Mouse (Mus musculus) midbrain, embryonic 15.5 days (tissue): Measurements from ENCODE around the gene Pfn1. TPM values are rescaled to one million over a fixed set of nuclear protein-coding genes. Genes with fewer than 3 reads are reported as not detected.

Experiments used
- ATAC-seq: fragments of 200-750 bp; cut with Nextera tagmentation; replicated peaks from 2 replicates; pipeline ENCODE4 v1.8.0; 2017; ENCODE audit warnings: moderate TSS enrichment
- H3K27ac ChIP-seq: fragments of 300-500 bp; sonication (generic); 2 replicates; pipeline ENCODE4 v1.5.1; 2015; ENCODE audit warnings: mild to moderate bottlenecking, inconsistent platforms
- H3K27me3 ChIP-seq: fragments of 300-500 bp; sonication (generic); replicated peaks from 2 replicates; pipeline ENCODE4 v1.6.1; 2015; ENCODE audit warnings: inconsistent platforms
- H3K36me3 ChIP-seq: fragments of 300-500 bp; sonication (generic); replicated peaks from 2 replicates; pipeline ENCODE4 v1.6.1; 2015; ENCODE audit warnings: inconsistent platforms
- H3K4me1 ChIP-seq: fragments of 300-500 bp; sonication (generic); 2 replicates; pipeline ENCODE4 v1.6.1; 2015; ENCODE audit warnings: inconsistent platforms
- H3K4me2 ChIP-seq: fragments of 300-500 bp; sonication (generic); 2 replicates; pipeline ENCODE4 v1.6.1; 2015; ENCODE audit warnings: inconsistent platforms, mild to moderate bottlenecking, moderate library complexity
- H3K4me3 ChIP-seq: fragments of 300-500 bp; sonication (generic); 2 replicates; pipeline ENCODE4 v1.5.1; 2015; ENCODE audit warnings: mild to moderate bottlenecking, inconsistent platforms
- H3K9ac ChIP-seq: fragments of 300-500 bp; sonication (generic); 2 replicates; pipeline ENCODE4 v1.6.1; 2015; ENCODE audit warnings: mild to moderate bottlenecking, inconsistent platforms
- H3K9me3 ChIP-seq: fragments of 300-500 bp; sonication (generic); 2 replicates; pipeline ENCODE4 v1.6.1; 2016; ENCODE audit warnings: inconsistent platforms
- WGBS: fragments of 180-500 bp; shearing (Covaris S2); methylation state at CpG from one replicate; pipeline ENCODE4 v1.1.7; 2015; ENCODE audit warnings: mixed read lengths; 5-methylcytosine and 5-hydroxymethylcytosine counted together
- polyA plus RNA-seq: library from polyadenylated mRNA; unstranded; fragments of >200 nt; fragmentation: Nextera tagmentation; extraction: Ambion mirVana; gene quantifications from 2 replicates; pipeline ENCODE4 v1.2.1, GENCODE M21; 2015

Pfn1 gene
- polyA plus RNA-seq, 1 experiment from 2014 or later: 659 TPM

GRCm38 (mm10) chr11:70670483-70670882 is 16.0 kb upstream of the Pfn1 start:
- peak overlapping the region; percentile 70 for H3K4me3 ChIP-seq
- 39% methylated on average over 14 of the region's 14 CpGs for WGBS
- no peaks in the 10 kb centered on the region for H3K27me3 ChIP-seq
- no peaks in the 10 kb centered on the region for H3K9me3 ChIP-seq
- H3K36me3 ChIP-seq: 0 out of 2 replicates have a peak, but pooled peaks cover 10% of the 10 kb centered on the region
- H3K4me1 ChIP-seq: peaks cover 33% of the 10 kb centered on the region
- no peak for ATAC-seq
- peak overlapping the region; percentile 76 for H3K9ac ChIP-seq
- peak overlapping the region; percentile 99 for H3K27ac ChIP-seq
- H3K4me2 ChIP-seq: peak overlapping the region; percentile 90

GRCm38 (mm10) chr11:70669582-70670345 is 15.3 kb upstream of the Pfn1 start:
- H3K27me3 ChIP-seq: no peaks in the 10 kb centered on the region
- H3K4me1 ChIP-seq: peaks cover 33% of the 10 kb centered on the region
- H3K36me3 ChIP-seq: peaks cover 14% of the 10 kb centered on the region; the same call in 1 of the 2 replicates
- no peaks in the 10 kb centered on the region for H3K9me3 ChIP-seq
- H3K4me2 ChIP-seq: peak overlapping the region; percentile 90
- peak overlapping the region; percentile 76 for H3K9ac ChIP-seq
- ATAC-seq: peak; percentile 49
- H3K4me3 ChIP-seq: peak overlapping the region; percentile 70
- H3K27ac ChIP-seq: peak overlapping the region; percentile 99
- under 1% methylated on average over 31 of the region's 31 CpGs for WGBS

GRCm38 (mm10) chr11:70668771-70669505 is 14.5 kb upstream of the Pfn1 start, which contains the start of gene Spag7:
Gene Spag7 (minus strand): TSS chr11:70669416.
- Histone ChIP-seq H3K9ac (peak within 1 kb of the TSS; percentile 76), H3K4me1 (peaks cover 33% of the 10 kb centered on the region), H3K27ac (peak within 1 kb of the TSS; percentile 99), H3K36me3 (peaks cover 16% of the 10 kb centered on the region), H3K4me3 (peak within 1 kb of the TSS; percentile 70), H3K9me3 (no peaks in the 10 kb centered on the region), H3K27me3 (no peaks in the 10 kb centered on the region), H3K4me2 (peak within 1 kb of the TSS; percentile 90)
- ATAC-seq: peak; percentile 96
- under 1% methylated on average over 44 of the region's 44 CpGs for WGBS

DNA sequence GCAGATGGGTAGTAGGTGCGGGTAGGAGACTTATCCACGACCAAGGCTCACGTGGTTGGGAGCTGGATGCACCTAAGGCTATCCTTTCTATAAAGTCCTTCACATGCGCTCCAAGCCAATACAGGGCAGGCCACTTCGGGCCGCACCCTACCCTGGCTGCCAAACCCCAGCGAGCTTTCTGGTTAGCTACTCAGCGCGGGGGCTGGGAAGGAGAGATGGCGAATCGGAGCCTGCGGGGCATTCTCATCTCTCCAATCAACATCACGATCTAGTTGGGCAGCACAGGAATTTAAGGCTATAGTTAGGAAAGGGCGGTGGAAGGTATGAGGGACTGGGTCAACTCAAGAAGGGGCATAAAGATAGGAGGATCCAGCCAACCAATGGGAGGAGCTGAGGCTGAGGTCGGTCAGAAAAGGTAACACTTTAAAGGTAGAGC is 13.9 kb upstream of the Pfn1 start:
- WGBS: under 1% methylated on average over 15 of the region's 15 CpGs
- H3K36me3 ChIP-seq: peaks cover 17% of the 10 kb centered on the region
- ATAC-seq: peak; percentile 47
- no peaks in the 10 kb centered on the region for H3K9me3 ChIP-seq
- peak overlapping the region; percentile 99 for H3K27ac ChIP-seq
- H3K4me1 ChIP-seq: peaks cover 33% of the 10 kb centered on the region
- H3K4me2 ChIP-seq: peak overlapping the region; percentile 90
- no peaks in the 10 kb centered on the region for H3K27me3 ChIP-seq
- H3K9ac ChIP-seq: peak overlapping the region; percentile 62
- H3K4me3 ChIP-seq: peak overlapping the region; percentile 70

DNA sequence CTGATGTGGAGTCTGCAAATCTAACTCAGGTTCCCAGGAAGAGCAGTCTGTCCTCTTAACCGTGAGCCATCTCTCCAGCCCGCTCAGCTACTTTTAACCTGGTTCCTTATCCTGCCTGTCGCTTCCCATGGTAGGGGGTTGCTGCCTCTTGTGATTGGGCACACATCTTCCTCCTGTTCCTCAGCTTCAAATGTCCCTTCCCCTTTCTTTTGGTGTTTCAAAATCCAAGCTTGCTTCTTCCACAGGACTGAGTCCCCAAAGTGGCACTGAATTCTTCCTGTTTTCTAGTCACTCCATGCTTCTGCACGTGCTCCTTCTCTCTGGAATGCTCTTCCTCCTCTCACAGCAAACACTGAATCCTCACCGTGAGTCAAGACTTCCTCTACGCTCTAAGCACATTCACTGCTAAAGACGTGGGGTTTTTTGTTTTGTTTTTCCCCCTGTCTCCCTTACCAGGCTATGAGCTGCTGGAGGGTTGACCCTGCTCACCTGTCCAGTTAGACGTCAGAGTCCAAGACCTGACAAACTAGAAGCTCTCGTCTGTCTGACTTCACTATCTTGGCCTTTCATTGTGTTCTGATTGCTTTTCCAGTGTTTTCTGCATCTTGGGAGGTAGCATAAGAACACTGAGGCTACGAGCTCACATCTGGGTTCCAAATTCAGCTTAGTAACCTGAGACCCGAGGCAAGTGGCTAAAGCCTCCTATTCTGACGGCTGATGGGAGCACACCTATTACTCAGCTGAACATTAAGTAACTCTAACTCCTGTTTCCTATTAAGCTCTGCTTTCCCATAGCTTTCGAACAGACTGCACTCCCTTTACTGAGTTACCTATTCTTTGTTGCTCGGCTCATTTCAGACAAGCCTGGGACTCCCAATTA is 13.1 kb upstream of the Pfn1 start:
- peak overlapping the region; percentile 70 for H3K4me3 ChIP-seq
- 77% methylated on average over 14 of the region's 14 CpGs for WGBS
- H3K4me1 ChIP-seq: peaks cover 33% of the 10 kb centered on the region
- peak overlapping the region; percentile 90 for H3K4me2 ChIP-seq
- H3K9me3 ChIP-seq: no peaks in the 10 kb centered on the region
- H3K9ac ChIP-seq: peak overlapping the region; percentile 62; the same call in 1 of the 2 replicates
- ATAC-seq: no peak
- peak overlapping the region; percentile 99 for H3K27ac ChIP-seq
- H3K36me3 ChIP-seq: peaks cover 24% of the 10 kb centered on the region
- H3K27me3 ChIP-seq: no peaks in the 10 kb centered on the region

DNA sequence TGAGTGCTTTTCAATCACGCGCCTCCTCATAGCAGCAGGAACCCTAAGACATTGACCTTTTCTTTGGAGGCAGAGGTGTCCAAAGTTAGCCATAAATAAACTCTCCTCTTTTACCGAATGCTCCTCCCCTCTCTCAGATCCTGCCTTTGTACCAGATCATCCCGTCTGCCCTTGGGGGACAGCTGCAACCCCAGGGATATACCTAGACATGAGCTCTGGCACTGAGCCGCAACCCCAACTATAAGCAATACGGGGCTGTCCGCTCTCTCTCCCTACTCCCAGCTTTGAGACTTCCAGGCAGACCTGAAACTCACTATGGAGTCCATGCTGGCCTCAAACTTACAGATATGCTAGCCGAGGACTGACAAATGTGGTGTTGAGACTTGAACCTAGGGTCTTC is 12.2 kb upstream of the Pfn1 start:
- Histone ChIP-seq H3K9me3 (no peaks in the 10 kb centered on the region), H3K4me1 (peaks cover 33% of the 10 kb centered on the region), H3K36me3 (peaks cover 29% of the 10 kb centered on the region), H3K4me3 (no peak overlapping the region), H3K27me3 (no peaks in the 10 kb centered on the region), H3K4me2 (no peak overlapping the region), H3K9ac (no peak overlapping the region), H3K27ac (no peak overlapping the region)
- WGBS: 97% methylated on average over 8 of the region's 8 CpGs
- ATAC-seq: no peak

- Histone ChIP-seq H3K36me3 (peaks cover 29% of the 10 kb centered on the region), H3K9ac (no peak overlapping the region), H3K27ac (no peak overlapping the region), H3K4me2 (no peak overlapping the region), H3K9me3 (no peaks in the 10 kb centered on the region), H3K4me3 (no peak overlapping the region), H3K27me3 (no peaks in the 10 kb centered on the region), H3K4me1 (peaks cover 15% of the 10 kb centered on the region)
- ATAC-seq: no peak
- WGBS: 94% methylated on average over 9 of the region's 9 CpGs
Observed at GRCm38 (mm10) chr11:70664741-70665140, 10.3 kb upstream of the Pfn1 start.

DNA sequence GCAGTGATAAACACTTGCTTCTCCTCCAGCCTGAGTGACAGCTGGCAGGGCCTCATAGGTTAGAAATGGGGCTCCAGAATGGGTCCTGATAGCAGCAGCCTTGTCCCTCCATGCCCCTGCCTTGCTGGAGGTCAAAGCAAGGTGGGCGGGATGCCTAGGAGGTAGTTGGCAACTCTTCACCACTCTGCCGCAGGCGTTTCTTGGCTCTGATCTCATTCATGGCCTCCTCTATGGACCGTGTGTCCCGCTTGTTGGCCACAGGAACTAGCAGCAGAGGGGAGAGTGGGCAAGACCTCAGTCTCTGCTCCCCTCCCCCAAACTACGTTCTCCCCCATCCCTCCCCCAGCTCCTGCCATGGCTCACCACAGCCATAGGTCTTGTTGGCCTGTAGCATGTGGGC is 9.5 kb upstream of the Pfn1 start:
- peaks cover 15% of the 10 kb centered on the region for H3K4me1 ChIP-seq
- no peak overlapping the region for H3K27ac ChIP-seq
- no peaks in the 10 kb centered on the region for H3K27me3 ChIP-seq
- peaks cover 29% of the 10 kb centered on the region for H3K36me3 ChIP-seq
- no peak overlapping the region for H3K9ac ChIP-seq
- H3K4me2 ChIP-seq: no peak overlapping the region
- H3K4me3 ChIP-seq: no peak overlapping the region
- WGBS: 92% methylated on average over 6 of the region's 6 CpGs
- H3K9me3 ChIP-seq: no peaks in the 10 kb centered on the region
- no peak for ATAC-seq

DNA sequence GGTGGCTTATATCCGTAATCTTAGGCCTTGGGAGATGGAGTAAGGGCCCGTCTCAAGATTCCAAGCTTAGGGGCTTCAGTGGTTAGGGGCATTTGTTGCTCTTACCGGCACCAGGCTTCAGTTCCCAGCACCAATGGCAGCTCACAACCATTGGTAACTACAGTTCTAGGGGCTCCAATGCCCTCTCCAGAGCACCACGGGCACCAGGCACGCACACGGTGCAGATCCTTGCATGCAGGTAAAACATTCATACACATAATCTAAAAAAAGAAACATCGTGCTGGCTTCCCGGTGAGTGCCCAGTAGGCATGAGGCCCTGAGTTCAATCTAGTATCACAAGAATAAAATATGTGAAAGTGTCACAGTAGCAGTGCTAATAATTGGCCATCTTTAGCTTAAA is 8.7 kb upstream of the Pfn1 start:
- no peaks in the 10 kb centered on the region for H3K9me3 ChIP-seq
- no peak for ATAC-seq
- H3K9ac ChIP-seq: no peak overlapping the region
- H3K27me3 ChIP-seq: no peaks in the 10 kb centered on the region
- no peak overlapping the region for H3K4me3 ChIP-seq
- H3K36me3 ChIP-seq: peaks cover 29% of the 10 kb centered on the region
- no peak overlapping the region for H3K4me2 ChIP-seq
- no peak overlapping the region for H3K27ac ChIP-seq
- H3K4me1 ChIP-seq: peaks cover 12% of the 10 kb centered on the region
- 86% methylated on average over 8 of the region's 8 CpGs for WGBS

DNA sequence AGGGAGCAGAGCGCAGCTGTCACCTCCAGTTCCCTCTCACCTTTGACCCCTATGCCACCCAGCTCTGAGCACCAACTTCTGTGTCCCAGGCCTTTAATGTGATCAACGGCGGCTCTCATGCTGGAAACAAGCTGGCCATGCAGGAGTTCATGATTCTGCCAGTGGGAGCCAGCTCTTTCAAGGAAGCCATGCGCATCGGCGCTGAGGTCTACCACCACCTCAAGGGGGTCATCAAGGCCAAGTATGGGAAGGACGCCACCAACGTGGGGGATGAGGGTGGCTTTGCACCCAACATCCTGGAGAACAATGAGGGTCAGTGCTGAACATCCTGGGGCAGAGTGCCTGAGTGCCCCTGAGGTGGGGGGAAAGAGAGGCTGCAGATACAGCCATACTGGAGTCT is 6.1 kb upstream of the Pfn1 start:
- H3K27me3 ChIP-seq: 0 out of 2 replicates have a peak, but pooled peaks cover 2% of the 10 kb centered on the region

DNA sequence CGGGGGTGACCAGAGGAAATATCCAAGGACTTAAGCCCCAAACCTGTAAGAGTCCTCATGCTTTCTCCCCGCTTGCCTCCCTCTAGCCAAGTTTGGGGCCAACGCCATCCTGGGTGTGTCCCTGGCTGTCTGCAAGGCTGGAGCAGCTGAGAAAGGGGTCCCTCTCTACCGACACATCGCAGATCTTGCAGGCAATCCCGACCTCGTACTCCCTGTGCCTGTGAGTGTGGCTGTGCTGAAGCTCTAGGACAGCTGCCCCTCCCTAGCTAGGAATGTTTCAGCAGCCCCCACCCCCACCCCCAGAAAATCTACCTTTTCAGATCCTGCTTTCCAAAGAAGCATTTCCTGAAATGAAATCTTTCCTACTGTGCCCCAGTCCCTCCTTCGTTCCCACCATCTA is 4.5 kb upstream of the Pfn1 start:
- Histone ChIP-seq H3K27me3 (0 out of 2 replicates have a peak, but pooled peaks cover 2% of the 10 kb centered on the region), H3K36me3 (peaks cover 17% of the 10 kb centered on the region), H3K27ac (no peak overlapping the region), H3K4me3 (no peak overlapping the region), H3K4me1 (peaks cover 17% of the 10 kb centered on the region), H3K9ac (no peak overlapping the region), H3K4me2 (no peak overlapping the region), H3K9me3 (no peaks in the 10 kb centered on the region)
- ATAC-seq: no peak
- WGBS: 82% methylated on average over 8 of the region's 8 CpGs

More for the DNA sequence above, 6.1 kb upstream of the Pfn1 start:
- Histone ChIP-seq H3K27ac (no peak overlapping the region), H3K36me3 (peaks cover 29% of the 10 kb centered on the region), H3K4me2 (no peak overlapping the region), H3K4me1 (peaks cover 11% of the 10 kb centered on the region), H3K9ac (no peak overlapping the region), H3K9me3 (no peaks in the 10 kb centered on the region), H3K4me3 (no peak overlapping the region)
- WGBS: 92% methylated on average over 8 of the region's 8 CpGs
- ATAC-seq: no peak
